Mouse (Mus musculus) forebrain, embryonic 14.5 days (tissue): ENCODE results near the gene Evx2. TPM values are rescaled to one million over a fixed set of nuclear protein-coding genes. Genes with fewer than 3 reads are reported as not detected.

ENCODE experiments used
- ATAC-seq: fragments of 200-750 bp; cut with Nextera tagmentation; 2 replicates; pipeline ENCODE4 v1.8.0; 2017; ENCODE audit warnings: mild to moderate bottlenecking, moderate library complexity
- DNase-seq: peaks from one replicate; pipeline ENCODE4 v3.0.0-alpha.2; 2015; ENCODE audit warnings: low spot score
- H3K27ac ChIP-seq: fragments of 300-500 bp; sonication (generic); 2 replicates; pipeline ENCODE4 v1.5.1; 2014; ENCODE audit warnings: low read depth, mild to moderate bottlenecking, control low read depth, low read length, moderate library complexity
- H3K27me3 ChIP-seq: fragments of 300-500 bp; sonication (generic); replicated peaks from 2 replicates; pipeline ENCODE4 v1.6.1; 2014; ENCODE audit warnings: low read length, control low read depth, mixed read lengths; ENCODE audit not compliant: control insufficient read depth, insufficient read depth
- H3K36me3 ChIP-seq: fragments of 300-500 bp; sonication (generic); 2 replicates; pipeline ENCODE4 v1.6.1; 2014; ENCODE audit warnings: low read length, control low read depth; ENCODE audit not compliant: control insufficient read depth, insufficient read depth
- H3K4me1 ChIP-seq: fragments of 300-500 bp; sonication (generic); 2 replicates; pipeline ENCODE4 v1.6.1; 2014; ENCODE audit warnings: antibody characterized with exemption, low read length, control low read depth; ENCODE audit not compliant: control insufficient read depth, insufficient read depth
- H3K4me2 ChIP-seq: fragments of 300-500 bp; sonication (generic); 2 replicates; pipeline ENCODE4 v1.6.1; 2014; ENCODE audit warnings: mild to moderate bottlenecking, control low read depth, low read length
- H3K4me3 ChIP-seq: fragments of 300-500 bp; sonication (generic); 2 replicates; pipeline ENCODE4 v1.5.1; 2014; ENCODE audit warnings: low read depth, low read length, control low read depth
- H3K9ac ChIP-seq: fragments of 300-500 bp; sonication (generic); 2 replicates; pipeline ENCODE4 v1.6.1; 2014; ENCODE audit warnings: mild to moderate bottlenecking, low read length, control low read depth, moderate library complexity
- H3K9me3 ChIP-seq: fragments of 300-500 bp; sonication (generic); replicated peaks from 2 replicates; pipeline ENCODE4 v1.6.1; 2016; ENCODE audit warnings: low read length, control low read depth, mixed read lengths; ENCODE audit not compliant: control insufficient read depth
- WGBS: fragments of 180-500 bp; shearing (Covaris S2); extraction: QIAGEN DNeasy Blood & Tissue Kit; methylation state at CpG from one replicate; pipeline ENCODE4 v1.1.7; 2014; 5-methylcytosine and 5-hydroxymethylcytosine counted together
- polyA plus RNA-seq: library from polyadenylated mRNA; unstranded; fragments of >200 nt; fragmentation: Nextera tagmentation; extraction: Ambion mirVana; gene quantifications from 2 replicates; pipeline ENCODE4 v1.2.1, GENCODE M21; 2014

Gene Evx2
- polyA plus RNA-seq, 1 experiment from 2014 or later: not detected

DNA sequence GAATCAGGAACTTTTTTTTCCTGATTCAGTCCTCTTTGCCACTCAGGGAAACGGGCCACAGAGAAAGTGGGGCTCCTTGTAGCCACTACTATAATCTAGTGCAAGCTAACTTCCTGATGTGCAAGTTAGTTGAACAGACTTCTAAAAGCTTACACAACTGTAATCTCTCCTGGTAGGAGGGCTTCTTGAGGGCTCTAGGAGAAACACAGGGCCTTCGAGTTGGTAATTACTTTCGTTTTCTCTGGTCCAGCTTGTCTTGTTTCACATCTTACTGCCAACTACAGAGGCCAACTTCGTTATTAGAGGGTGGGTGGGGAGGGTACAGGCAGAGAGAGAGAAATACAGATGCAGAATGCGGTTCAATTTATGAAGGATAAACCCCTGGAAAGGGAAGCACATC, 12.5 kb upstream of the Evx2 start:
- H3K9me3 ChIP-seq: no peaks in the 10 kb centered on the region
- H3K4me3 ChIP-seq: no peak overlapping the region
- H3K9ac ChIP-seq: no peak overlapping the region
- 0 out of 2 replicates have a peak, but pooled peaks cover 3% of the 10 kb centered on the region for H3K4me1 ChIP-seq
- H3K27ac ChIP-seq: no peak overlapping the region
- no peaks in the 10 kb centered on the region for H3K36me3 ChIP-seq
- DNase-seq: no peak
- 4% methylated on average over 5 of the region's 5 CpGs for WGBS
- H3K4me2 ChIP-seq: no peak overlapping the region
- H3K27me3 ChIP-seq: peaks cover 97% of the 10 kb centered on the region
- ATAC-seq: no peak

DNA sequence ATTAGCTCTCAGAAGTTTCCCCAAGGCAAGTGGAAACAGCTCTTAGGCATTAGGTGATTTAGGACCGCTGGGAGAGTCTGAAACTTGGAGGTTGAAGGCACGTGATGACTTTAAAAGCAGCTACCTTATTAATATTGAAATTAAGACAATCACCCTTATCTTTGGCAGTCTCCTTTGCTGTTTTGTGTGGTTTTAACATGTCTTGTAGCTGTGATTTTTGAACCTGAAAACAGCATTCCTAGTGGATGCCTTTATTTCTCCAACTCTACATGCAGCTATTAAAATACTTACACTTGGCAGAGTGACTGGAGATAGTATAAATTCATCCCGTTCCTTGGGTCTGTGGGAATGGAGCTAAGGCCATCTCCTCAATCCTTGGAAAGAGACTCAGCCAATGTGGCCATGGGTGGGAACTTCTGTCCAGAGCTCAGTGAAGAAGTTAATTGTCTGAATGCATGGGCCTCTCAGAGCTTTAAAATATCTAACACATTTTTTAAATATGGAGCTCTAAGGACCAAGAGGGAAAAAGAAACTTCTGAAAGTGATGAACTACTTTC, 11.4 kb upstream of the Evx2 start:
- Histone ChIP-seq H3K36me3 (no peaks in the 10 kb centered on the region), H3K4me2 (no peak overlapping the region), H3K4me1 (0 out of 2 replicates have a peak, but pooled peaks cover 3% of the 10 kb centered on the region), H3K9me3 (no peaks in the 10 kb centered on the region), H3K4me3 (no peak overlapping the region), H3K9ac (no peak overlapping the region), H3K27ac (no peak overlapping the region), H3K27me3 (peaks cover 96% of the 10 kb centered on the region)
- ATAC-seq (no peak), DNase-seq (no peak)
- under 1% methylated on average over 3 of the region's 3 CpGs for WGBS

DNA sequence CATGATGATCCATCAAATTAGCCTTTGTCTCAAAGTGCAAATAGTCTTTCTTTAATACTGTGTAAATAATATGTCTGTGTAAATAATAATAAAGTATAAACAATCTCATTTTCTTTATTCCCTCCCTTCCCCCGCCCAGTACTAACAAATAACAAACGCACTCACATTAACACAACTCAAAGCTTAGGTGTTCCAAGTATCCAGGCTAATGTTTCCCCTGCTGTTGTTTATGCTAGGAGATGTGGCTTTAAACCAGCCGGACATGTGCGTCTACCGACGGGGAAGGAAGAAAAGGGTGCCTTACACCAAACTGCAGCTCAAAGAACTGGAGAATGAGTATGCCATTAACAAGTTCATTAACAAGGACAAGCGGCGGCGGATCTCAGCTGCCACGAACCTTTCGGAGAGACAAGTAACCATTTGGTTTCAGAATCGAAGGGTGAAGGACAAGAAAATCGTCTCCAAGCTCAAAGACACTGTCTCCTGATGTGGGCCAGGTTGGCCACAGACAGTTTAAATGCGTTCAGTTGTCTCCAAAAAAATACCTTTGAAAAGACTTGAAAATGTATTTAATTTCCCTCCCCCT, 10.4 kb upstream of the Evx2 start:
- no peak overlapping the region for H3K4me2 ChIP-seq
- no peaks in the 10 kb centered on the region for H3K36me3 ChIP-seq
- 0 out of 2 replicates have a peak, but pooled peaks cover 3% of the 10 kb centered on the region for H3K4me1 ChIP-seq
- no peak overlapping the region for H3K9ac ChIP-seq
- no peak for DNase-seq
- H3K27ac ChIP-seq: no peak overlapping the region
- H3K9me3 ChIP-seq: no peaks in the 10 kb centered on the region
- 2% methylated on average over 14 of the region's 14 CpGs for WGBS
- no peak overlapping the region for H3K4me3 ChIP-seq
- ATAC-seq: no peak
- peaks cover 95% of the 10 kb centered on the region for H3K27me3 ChIP-seq

DNA sequence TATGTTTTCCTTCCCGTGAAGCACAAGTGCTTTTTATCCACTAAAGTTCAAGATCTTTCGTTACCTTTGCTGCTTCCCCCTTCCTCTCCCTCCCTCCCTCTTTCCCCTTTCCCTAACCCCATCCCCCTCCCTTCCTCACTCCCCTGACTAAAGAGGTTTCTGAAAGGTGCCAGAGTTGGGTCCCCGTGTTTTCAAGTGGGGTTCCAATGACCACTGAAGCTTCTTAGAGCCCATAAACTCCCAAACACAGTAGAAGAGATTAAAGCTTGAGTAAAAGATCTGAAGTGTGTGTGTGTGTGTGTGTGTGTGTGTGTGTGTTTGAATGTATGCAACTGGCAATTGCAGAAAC, 9.8 kb upstream of the Evx2 start:
- no peak overlapping the region for H3K27ac ChIP-seq
- WGBS: 0% methylated on average over 3 of the region's 3 CpGs
- peaks cover 95% of the 10 kb centered on the region for H3K27me3 ChIP-seq
- DNase-seq (no peak), ATAC-seq (no peak)
- H3K9me3 ChIP-seq: no peaks in the 10 kb centered on the region
- H3K9ac ChIP-seq: no peak overlapping the region
- H3K36me3 ChIP-seq: no peaks in the 10 kb centered on the region
- H3K4me2 ChIP-seq: no peak overlapping the region
- H3K4me3 ChIP-seq: no peak overlapping the region
- 0 out of 2 replicates have a peak, but pooled peaks cover 3% of the 10 kb centered on the region for H3K4me1 ChIP-seq

DNA sequence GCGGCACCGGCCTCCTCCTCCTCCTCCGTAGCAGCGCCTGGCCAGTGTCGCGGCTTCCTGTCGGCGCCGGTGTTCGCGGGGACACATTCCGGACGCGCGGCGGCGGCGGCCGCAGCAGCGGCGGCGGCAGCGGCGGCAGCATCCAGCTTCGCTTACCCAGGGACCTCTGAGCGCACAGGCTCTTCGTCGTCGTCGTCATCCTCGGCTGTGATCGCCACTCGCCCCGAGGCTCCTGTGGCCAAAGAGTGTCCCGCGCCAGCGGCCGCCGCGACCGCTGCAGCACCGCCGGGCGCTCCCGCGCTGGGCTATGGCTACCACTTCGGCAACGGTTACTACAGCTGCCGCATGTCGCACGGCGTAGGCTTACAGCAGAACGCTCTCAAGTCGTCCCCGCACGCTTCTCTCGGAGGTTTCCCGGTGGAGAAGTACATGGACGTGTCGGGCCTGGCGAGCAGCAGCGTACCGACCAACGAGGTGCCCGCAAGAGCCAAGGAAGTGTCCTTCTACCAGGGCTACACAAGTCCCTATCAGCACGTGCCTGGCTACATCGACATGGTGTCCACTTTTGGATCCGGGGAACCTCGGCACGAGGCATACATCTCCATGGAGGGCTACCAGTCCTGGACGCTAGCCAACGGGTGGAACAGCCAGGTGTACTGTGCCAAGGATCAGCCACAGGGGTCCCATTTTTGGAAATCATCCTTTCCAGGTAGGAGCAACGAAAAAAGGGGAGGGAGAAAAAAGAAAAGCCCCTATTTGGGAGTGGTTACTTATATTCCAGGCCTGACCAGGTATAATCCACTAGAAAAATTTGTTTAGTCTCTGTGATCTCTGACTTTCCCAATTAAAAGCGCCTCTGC, 9.2 kb upstream of the Evx2 start:
- H3K9me3 ChIP-seq: no peaks in the 10 kb centered on the region
- 0 out of 2 replicates have a peak, but pooled peaks cover 3% of the 10 kb centered on the region for H3K4me1 ChIP-seq
- no peak overlapping the region for H3K9ac ChIP-seq
- H3K27me3 ChIP-seq: peaks cover 94% of the 10 kb centered on the region
- H3K4me2 ChIP-seq: peak overlapping the region; percentile 48
- under 1% methylated on average over 59 of the region's 74 CpGs for WGBS
- DNase-seq (no peak), ATAC-seq (peak; percentile 63)
- H3K4me3 ChIP-seq: peak overlapping the region; percentile 22
- no peaks in the 10 kb centered on the region for H3K36me3 ChIP-seq
- no peak overlapping the region for H3K27ac ChIP-seq

DNA sequence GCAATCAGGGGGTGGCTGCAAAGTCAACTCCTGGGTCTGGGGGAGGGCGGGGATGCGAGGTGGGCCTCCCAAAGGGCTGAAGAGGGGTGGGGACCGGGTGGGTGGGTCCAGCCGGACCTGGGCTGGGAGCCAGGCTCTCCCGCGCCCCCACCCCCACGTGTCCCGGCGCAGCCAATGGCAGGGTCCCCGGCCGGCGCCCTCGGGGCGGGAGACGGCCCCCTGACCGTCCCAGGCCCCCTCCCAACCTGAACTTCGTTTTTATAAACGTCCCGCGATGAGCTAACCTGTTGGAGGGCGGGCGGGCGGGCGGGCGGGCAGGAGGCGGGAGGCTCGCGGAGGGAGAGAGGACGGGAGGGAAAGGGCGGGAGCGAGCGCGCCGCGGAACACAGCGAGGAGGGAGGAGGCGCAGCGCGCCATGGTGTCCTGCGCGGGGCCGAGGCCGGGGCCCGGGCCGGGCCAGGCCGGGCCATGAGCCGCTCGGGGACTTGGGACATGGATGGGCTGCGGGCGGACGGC, 8.5 kb upstream of the Evx2 start, which contains the start of gene Hoxd13:
TSS of gene Hoxd13 (plus strand) at position 469 of the 516 bp plus-strand sequence.
- H3K27ac ChIP-seq: no peak within 1 kb of the TSS
- ATAC-seq: peak; percentile 42
- under 1% methylated on average over 31 of the region's 51 CpGs for WGBS
- H3K27me3 ChIP-seq: peaks cover 94% of the 10 kb centered on the region
- 0 out of 2 replicates have a peak, but pooled peaks cover 3% of the 10 kb centered on the region for H3K4me1 ChIP-seq
- H3K4me3 ChIP-seq: peak within 1 kb of the TSS; percentile 22
- DNase-seq: no peak
- no peaks in the 10 kb centered on the region for H3K9me3 ChIP-seq
- H3K4me2 ChIP-seq: peak within 1 kb of the TSS; percentile 48
- H3K36me3 ChIP-seq: no peaks in the 10 kb centered on the region
- no peak within 1 kb of the TSS for H3K9ac ChIP-seq

DNA sequence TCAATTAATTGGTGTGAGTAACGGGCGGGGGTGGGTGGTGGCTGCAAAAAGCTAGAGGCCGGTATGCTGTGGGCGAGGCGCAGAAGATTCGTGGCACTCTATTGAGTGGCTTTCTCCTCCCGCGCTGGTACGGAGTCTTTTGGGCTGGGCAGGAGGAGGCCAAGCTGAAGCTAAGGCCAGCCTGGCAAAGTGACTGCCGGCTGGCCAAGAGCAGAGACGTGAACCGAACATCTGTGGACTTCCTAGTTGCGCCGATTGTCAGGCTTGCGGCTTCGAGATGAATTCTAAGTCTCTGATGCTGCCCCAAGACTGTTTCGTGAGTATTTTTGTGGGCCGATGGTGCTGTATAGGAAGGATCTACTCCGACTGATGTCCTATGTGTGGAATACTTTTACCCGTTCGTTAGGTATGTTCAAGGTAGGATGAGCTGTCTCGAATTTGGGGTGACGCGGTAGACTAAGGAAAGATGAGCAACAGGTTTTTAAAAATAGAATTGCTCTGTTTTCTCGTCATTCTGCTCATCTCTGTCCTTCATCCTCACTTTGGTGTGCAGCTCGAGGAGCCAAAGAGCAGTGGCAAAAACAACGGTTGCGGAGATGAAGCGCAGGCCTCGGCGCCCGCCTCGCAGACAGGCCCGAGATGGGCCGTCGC, 8.0 kb upstream of the Evx2 start:
- Histone ChIP-seq H3K4me3 (no peak overlapping the region), H3K9me3 (no peaks in the 10 kb centered on the region), H3K4me1 (0 out of 2 replicates have a peak, but pooled peaks cover 3% of the 10 kb centered on the region), H3K27ac (no peak overlapping the region), H3K36me3 (no peaks in the 10 kb centered on the region), H3K27me3 (peaks cover 94% of the 10 kb centered on the region), H3K9ac (no peak overlapping the region), H3K4me2 (no peak overlapping the region)
- DNase-seq: no peak
- 2% methylated on average over 36 of the region's 36 CpGs for WGBS
- ATAC-seq: 0 out of 2 replicates have a peak, but pooled peaks have one; percentile 5

DNA sequence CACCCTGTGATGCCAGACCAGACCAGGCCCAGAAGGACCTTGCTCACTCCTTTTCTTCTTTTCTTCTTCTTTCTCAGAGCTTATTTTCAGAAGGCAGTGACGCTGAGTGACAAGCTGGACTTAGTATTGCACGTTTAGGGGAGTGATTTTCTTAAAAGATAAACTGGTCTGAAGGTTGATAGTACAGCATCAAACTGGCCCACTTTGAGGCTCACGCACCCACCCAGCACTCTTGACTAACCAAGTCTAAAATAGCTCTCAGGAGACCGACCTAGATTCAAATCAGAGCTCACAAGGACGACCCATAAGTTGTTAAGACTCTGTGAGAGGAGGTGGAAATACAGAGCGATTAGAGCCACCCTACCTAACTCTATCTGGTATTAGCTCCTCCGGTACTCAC, 7.1 kb upstream of the Evx2 start:
- ATAC-seq: no peak
- Histone ChIP-seq H3K9ac (no peak overlapping the region), H3K36me3 (no peaks in the 10 kb centered on the region), H3K27me3 (peaks cover 94% of the 10 kb centered on the region), H3K4me1 (0 out of 2 replicates have a peak, but pooled peaks cover 3% of the 10 kb centered on the region), H3K27ac (no peak overlapping the region), H3K4me2 (no peak overlapping the region), H3K4me3 (no peak overlapping the region), H3K9me3 (no peaks in the 10 kb centered on the region)
- no peak for DNase-seq
- WGBS: under 1% methylated on average over 7 of the region's 7 CpGs
